Mouse (Mus musculus) erythroblast, adult 5-6 weeks (primary cell): ENCODE data around the gene Samd10. TPM values are rescaled to one million over a fixed set of nuclear protein-coding genes. Genes with fewer than 3 reads are reported as not detected.
A peak's percentile ranks its signal among the peaks of the same experiment; 100 is the strongest.

Experiments used
- ATAC-seq: replicated peaks from 2 replicates; pipeline ENCODE4 v1.8.0; 2016; ENCODE audit warnings: moderate number of reproducible peaks, mild to moderate bottlenecking, moderate TSS enrichment, inconsistent platforms; ENCODE audit not compliant: poor library complexity, low FRiP score, severe bottlenecking
- total RNA-seq, 2 experiments: library from RNA; stranded (forward) in 1 of 2; stranded (reverse) in 1 of 2; fragments of 150-400 nt in 1 of 2; fragments of 200-764, 138-1000 nt in 1 of 2; gene quantifications; 2 replicates each; pipeline versions ENCODE4 v1.2.3 to v1.2.4; 2015 to 2017; ENCODE audit warnings: low replicate concordance in 2 of 2

Samd10 gene
- total RNA-seq (2015; ENCODE audit: low replicate concordance) (0.63 and 4.0 TPM in 2 replicates), total RNA-seq (2017; ENCODE audit: low replicate concordance) (0.56 and 1.9 TPM in 2 replicates)

DNA sequence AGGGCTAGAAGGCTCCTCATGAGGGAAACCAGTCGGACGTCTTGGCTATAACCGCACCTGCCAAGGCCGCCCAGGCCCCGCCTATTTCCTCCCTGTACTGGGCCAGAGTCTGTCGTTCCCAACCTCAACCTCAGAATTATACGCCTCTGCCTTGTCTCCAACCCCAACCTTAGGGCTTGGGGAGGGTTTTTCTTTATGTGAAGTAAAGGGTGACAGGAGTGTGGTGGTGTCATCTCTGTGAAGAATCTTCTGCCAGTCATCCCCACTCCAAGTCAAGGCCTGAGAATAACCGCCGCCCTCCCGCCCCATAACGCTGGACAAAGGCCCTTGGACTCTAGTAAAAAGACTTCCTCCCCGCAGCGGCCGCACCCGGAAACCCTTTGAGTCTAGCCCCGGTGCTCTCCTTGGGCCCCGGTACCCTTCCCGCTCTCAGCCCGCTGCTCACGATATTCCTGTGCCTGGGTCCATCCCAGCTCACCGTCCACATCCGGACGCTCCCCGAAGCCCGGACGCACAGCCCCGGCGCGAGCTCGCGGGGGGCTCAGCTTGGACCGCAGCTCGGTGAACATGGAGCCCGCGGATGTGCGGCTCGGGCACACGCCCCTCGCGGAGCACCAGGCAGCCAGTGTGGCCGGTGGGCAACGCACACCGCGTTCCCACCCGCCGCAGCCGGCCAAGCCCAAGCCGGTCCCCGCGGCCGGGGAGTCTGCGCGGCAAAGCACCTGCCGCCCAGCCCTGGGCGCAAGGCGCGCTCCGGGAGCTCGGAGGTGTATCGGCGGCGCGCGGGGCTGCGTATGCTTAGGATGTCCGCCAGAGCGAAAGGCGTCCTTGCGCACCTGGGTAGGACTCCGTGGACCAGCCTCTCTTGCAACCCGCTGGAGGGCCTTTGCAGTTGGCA is at the start of gene Samd10:
TSS of gene Samd10 (minus strand) at position 759 of the 898 bp plus-strand sequence.
- ATAC-seq: no peak

DNA sequence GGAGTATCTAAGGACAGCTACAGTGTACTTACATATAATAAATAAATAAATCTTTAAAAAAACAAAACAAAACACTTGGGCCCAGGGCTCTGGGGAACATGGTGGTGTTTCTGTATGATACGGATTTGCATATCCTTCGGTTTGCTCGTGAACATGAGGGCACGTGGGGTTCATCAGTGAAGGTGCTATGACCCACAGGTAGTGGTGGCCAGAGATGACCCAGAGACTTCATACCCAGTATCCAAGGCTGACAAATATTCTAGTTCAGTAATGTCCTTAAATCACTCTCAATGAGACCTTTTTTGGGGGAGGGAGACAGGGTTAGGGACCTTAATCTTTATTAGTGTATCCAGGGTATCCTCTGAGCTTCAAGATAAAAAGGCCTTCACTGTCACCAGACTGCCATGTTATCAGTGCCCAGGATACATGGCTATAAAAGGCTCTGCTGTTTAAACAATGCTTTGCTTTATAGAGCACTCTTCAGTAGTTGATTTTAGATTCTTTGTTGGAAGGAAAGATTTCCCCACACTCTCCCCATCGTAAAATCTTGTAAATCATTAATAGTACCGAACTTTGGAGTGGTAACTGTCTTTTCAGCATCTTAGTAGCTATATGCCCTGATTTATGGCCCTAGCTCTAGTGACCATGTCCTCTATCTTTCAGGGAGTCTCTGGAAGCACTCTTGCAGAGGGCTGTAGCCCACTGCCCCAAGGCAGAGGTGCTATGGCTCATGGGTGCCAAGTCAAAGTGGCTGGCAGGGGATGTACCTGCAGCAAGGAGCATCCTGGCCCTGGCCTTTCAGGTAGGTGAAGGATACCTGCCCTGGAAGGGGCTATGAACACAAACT is 47.8 kb upstream of the Samd10 start:
- no peak for ATAC-seq

GRCm38 (mm10) chr2:181645666-181646065 is 46.7 kb upstream of the Samd10 start:
- no peak for ATAC-seq

DNA sequence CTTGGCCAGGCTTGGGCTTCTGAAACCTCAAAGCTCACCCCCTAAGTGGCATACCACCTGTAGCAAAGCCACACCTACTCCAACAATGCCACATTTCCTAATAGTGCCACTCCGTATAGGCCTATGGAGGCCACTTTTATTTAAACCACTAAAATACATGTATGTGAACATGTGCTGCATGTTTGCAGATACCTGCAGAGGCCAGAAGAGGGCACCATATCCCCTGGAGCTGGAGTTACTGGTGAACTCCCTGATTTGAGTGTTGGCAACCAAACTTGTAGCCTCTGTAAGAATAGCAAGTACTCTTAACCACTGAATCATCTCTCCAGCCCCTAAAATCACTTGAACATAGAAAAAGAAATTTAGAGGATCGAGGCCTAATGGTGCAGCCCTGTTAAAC is 45.3 kb upstream of the Samd10 start:
- peak; percentile 71 for ATAC-seq

DNA sequence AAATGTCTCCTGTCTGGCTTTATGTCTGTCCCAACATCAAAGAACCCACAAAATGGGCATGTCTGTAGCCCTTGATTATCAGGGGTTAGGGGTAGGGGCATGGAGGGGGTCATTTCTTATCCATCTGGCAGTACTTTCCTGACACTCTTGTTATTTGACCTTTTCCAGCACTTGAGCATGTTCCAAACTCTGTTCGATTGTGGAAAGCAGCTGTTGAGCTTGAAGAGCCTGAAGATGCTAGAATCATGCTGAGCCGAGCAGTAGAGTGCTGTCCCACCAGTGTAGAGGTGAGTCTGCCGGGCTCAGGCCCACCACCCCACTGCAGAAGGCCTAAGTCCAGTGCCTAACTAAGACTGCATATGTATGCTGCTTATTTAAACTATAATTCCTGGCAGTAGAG is 36.9 kb upstream of the Samd10 start:
- ATAC-seq: no peak

DNA sequence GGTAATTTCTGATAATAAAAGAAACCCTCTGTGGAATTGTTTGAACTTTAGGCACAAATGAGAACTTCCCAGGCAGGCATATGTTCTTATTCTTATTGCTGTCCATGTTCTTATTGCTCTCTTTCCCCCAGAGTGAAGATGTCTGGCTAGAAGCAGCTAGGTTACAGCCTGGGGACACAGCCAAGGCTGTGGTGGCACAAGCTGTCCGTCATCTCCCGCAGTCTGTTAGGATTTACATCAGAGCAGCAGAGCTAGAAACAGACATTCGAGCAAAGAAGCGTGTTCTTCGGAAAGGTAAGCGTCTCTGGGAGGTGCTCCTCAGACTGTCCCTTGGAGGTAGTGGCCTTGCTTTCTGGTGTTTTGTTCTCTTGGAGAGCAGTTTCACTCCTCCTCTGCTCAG is 33.6 kb upstream of the Samd10 start:
- no peak for ATAC-seq

DNA sequence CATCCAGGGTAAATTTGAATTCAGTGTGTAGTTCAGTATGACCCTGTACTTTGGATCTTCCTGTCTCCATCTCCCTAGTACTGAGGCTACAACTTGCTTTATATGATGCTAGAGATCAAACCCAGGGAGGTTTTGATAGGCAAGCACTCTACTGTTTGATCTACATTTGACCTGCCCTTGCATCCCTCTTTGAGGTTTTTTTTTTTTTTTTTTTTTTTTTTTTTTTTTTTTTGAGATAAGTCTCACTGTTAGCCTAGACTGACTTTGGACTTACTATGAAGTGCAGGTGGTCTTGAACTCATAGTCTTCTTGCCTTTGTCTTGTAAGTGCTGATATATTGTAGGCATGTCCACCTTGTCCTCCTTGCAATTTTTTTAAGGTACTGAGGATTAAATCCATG is 29.5 kb upstream of the Samd10 start:
- no peak for ATAC-seq

DNA sequence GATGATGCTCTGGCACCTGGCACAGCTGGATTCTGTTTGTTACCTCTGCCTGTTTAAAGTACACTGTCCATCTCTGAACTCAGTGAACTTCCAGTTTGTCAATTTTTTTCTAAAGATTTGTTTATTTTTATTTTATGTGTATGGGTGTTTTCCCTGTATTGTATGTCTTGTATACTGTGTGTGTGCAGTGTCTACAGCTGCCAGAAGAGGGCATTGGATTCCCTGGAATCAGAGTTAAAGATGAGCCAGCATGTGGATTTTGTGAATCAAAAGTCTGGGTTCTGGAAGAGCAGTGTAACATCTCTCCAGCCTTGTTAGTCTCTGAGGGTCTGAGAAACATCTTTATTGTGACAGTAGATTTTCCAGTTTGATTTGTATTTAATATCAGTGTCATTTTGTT is 24.4 kb upstream of the Samd10 start:
- ATAC-seq: no peak

GRCm38 (mm10) chr2:181618761-181619495 is 19.9 kb upstream of the Samd10 start:
- no peak for ATAC-seq

DNA sequence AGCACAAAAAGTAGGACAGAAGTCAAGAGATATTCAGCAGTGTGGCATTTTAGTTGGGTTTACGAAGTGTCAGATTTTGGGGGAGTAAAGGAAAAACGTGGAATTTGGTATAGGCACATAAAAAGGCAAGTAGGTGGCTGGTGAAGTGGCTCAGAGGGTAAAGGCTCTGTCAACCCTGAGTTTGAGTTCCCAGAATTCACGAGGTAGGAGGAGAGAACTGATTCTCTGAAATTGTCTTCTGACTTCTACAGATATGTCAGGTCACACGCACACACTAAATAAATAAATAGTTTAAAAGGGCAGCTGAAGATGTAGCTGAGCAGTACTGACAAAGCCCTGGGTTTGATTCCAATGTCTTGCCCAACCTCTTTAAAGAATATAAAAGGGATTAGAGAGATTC is 3.4 kb upstream of the Samd10 start:
- ATAC-seq: no peak

DNA sequence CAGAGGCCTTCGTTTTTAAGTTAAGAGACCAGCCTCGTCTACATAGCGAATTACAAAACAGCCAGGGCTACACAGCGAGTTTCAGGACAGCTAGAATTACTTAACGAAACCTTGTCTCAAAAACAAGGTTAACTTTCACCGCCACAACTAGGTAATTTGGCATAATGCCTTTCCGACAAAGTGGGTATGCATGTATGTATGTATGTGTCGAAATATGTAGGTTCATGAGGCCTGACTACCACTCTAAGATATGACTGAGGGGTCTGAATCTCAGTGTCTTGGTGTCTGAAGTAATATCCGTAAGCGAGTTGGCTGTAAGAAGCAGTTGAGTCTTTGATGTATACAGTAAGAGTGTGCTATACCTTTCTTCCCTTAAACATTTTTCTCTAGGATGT is 2.7 kb upstream of the Samd10 start:
- ATAC-seq: no peak

GRCm38 (mm10) chr2:181600828-181601750 is 2.1 kb upstream of the Samd10 start:
- peak; percentile 97 for ATAC-seq

- ATAC-seq: no peak
These were observed 1.3 kb upstream of the Samd10 start for GRCm38 (mm10) chr2:181600226-181600758.

DNA sequence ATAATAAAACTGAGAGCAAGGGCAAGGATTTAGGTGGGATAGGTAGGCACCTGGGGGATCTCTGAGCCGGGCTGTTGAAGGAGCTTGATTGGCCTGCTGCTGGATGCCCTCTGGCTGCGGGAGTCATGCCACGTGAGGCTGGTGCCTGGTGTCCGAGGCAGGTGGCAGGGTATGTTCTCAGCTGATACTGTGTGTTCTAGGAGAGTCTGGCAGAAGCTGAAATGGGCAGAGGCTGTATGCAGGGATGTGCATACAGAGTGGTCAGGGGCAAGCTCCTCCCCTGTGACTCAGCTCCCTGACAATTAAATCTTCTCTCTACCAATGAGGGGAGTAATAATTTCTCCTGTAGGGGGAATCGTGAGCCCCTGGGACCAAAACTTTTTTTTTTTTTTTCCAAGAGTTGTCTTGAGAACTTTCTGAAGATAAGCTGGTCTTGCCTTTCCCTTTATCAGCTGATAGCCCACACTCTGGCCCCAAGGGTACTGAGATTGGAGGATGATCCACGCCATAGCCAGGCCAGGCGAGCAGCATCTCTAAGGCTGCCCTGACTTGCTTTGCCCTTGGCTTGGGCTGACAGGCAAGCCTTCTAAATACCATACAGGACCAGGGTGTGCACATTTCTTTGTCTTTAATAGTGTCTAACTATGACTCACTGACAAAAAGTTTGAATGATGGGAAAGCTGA is 1.5 kb downstream of the Samd10 start:
- no peak for ATAC-seq

GRCm38 (mm10) chr2:181596221-181596960 is 2.6 kb downstream of the Samd10 start:
- no peak for ATAC-seq

DNA sequence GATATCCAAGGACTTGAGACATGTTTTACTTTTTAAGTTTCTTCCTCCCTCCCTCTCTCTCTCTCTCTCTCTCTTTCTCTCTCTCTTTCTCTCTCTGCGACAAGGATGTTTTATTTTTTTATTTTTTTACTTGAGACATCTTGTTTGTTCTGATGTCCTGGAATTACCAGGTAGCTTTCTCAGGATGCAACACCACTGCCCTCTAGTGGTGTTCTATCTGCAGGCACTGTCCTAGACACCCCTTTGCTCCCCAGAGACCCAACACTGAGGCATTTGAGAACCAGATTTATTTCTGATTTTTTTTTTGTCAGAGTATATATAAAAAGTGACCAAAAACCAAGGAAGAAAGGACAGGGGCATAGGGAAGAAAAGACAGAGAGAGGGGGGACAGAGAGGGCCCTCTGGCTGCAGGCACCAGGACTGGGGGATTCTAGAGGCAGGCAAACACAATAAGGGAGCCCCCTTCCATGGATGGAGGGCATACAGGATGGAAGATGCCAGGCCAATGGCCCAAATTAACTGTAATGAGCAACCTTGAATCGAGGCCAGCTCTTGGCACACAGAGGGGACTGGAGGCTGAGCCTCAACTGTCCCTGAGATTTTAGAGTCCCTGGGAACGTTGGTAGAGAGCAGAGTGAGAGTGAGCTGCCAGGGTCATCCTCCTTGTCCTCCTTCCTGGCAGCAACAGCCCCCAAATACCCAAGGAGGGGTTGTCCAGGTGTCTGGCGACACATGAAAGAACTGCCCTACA is 3.9 kb downstream of the Samd10 start:
- ATAC-seq: no peak

DNA sequence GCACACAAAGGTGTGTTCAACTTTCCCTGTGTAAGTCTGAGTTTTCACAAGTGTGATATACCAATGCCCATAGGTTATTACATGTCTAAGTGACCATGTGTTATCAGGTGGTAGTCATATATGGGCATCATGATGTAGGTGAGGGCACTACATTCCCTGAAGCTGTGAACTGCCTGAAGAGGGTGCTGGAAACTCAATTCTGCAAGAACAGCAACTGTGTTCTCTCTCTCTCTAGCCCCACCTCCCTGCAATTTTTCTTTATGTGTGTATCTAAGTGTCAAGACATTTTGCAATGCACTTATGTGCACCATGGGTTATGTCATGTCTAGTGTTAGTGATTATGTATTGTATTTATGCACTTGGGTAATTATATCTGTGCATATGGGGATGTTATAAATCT is 5.1 kb downstream of the Samd10 start:
- ATAC-seq: no peak
